Mouse (Mus musculus) Muller cell, postnatal 12 days (primary cell): ENCODE results near the gene Krtap13.
A peak's percentile ranks its signal among the peaks of the same experiment; 100 is the strongest.
"Not testable (repeated sequence)": the region's sequence is repeated elsewhere in the genome, so short reads cannot be mapped to it uniquely, and the experiment has no call there.

Experiments
- DNase-seq: peaks from one replicate; pipeline ENCODE4 v3.0.0-alpha.2; 2015; ENCODE audit errors: inconsistent ontology term

The Krtap13 gene

GRCm38 (mm10) chr16:88751535-88751934 is at the start of gene Krtap13:
Gene Krtap13, minus strand, starts transcription at chr16:88751635.
- DNase-seq: not testable (repeated sequence)

GRCm38 (mm10) chr16:88786786-88787185 is 35.4 kb upstream of the Krtap13 start:
- no peak for DNase-seq

GRCm38 (mm10) chr16:88777596-88777995 is 26.2 kb upstream of the Krtap13 start, which contains the start of gene Gm5965:
Gene Gm5965, plus strand, starts transcription at chr16:88777896.
- no peak for DNase-seq

- no peak for DNase-seq
Measured at GRCm38 (mm10) chr16:88774106-88774505, 22.7 kb upstream of the Krtap13 start, which contains the start of gene 2310057N15Rik. Gene 2310057N15Rik, minus strand, starts transcription at chr16:88774206.

GRCm38 (mm10) chr16:88758547-88758946 is 7.1 kb upstream of the Krtap13 start, which contains the start of gene 2310034C09Rik:
Gene 2310034C09Rik, plus strand, starts transcription at chr16:88758847.
- DNase-seq: not testable (repeated sequence)

- no peak for DNase-seq
Measured at GRCm38 (mm10) chr16:88747943-88748342, 3.5 kb downstream of the Krtap13 start.

GRCm38 (mm10) chr16:88744750-88745340 is 6.6 kb downstream of the Krtap13 start:
- peak; percentile 82 for DNase-seq

- DNase-seq: no peak
Measured at GRCm38 (mm10) chr16:88735391-88735790, 16.0 kb downstream of the Krtap13 start.

GRCm38 (mm10) chr16:88728812-88729275 is 22.6 kb downstream of the Krtap13 start, which contains the start of gene Krtap13-1:
Gene Krtap13-1, plus strand, starts transcription at chr16:88728862.
- no peak for DNase-seq

GRCm38 (mm10) chr16:88720031-88720430 is 31.4 kb downstream of the Krtap13 start:
- DNase-seq: no peak

GRCm38 (mm10) chr16:88716549-88716948 is 34.9 kb downstream of the Krtap13 start:
- no peak for DNase-seq

GRCm38 (mm10) chr16:88711245-88711644 is 40.2 kb downstream of the Krtap13 start:
- DNase-seq: no peak

GRCm38 (mm10) chr16:88710757-88711156 is 40.7 kb downstream of the Krtap13 start:
- peak; percentile 55 for DNase-seq

GRCm38 (mm10) chr16:88707496-88708012 is 43.9 kb downstream of the Krtap13 start, which contains the start of gene 2310061N02Rik:
Gene 2310061N02Rik, minus strand, starts transcription at chr16:88707962.
- no peak for DNase-seq

- no peak for DNase-seq
Measured at GRCm38 (mm10) chr16:88701072-88701864, 50.2 kb downstream of the Krtap13 start.
